Mouse (Mus musculus) heart, adult 2 months (tissue): ENCODE measurements around the gene Tmem116. TPM values are rescaled to one million over a fixed set of nuclear protein-coding genes. Genes with fewer than 3 reads are reported as not detected.

ENCODE experiments used
- DNase-seq, 2 experiments: peaks; one replicate each; pipeline ENCODE4 v3.0.0; 2021
- H3K27ac ChIP-seq: fragments of 200-600 bp; 2 replicates; pipeline ENCODE4 v1.8.1; 2022
- H3K27me3 ChIP-seq: fragments of 200-500 bp; 2 replicates; pipeline ENCODE4 v1.6.1; 2012; ENCODE audit warnings: mild to moderate bottlenecking, low read length, inconsistent platforms, mixed read lengths; ENCODE audit not compliant: control insufficient read depth, insufficient read depth
- H3K36me3 ChIP-seq: fragments of 200-500 bp; 2 replicates; pipeline ENCODE4 v1.6.1; 2012; ENCODE audit warnings: low read length, inconsistent platforms; ENCODE audit not compliant: control insufficient read depth, insufficient read depth
- H3K4me1 ChIP-seq: fragments of 200-500 bp; 2 replicates; pipeline ENCODE4 v1.6.1; 2011; ENCODE audit warnings: low read length; ENCODE audit not compliant: control insufficient read depth, insufficient read depth
- H3K4me3 ChIP-seq: fragments of 200-600 bp; 2 replicates; pipeline ENCODE4 v1.8.1; 2022
- H3K79me2 ChIP-seq: fragments of 200-500 bp; replicated peaks from 2 replicates; pipeline ENCODE4 v1.6.1; 2012; ENCODE audit warnings: mild to moderate bottlenecking, inconsistent platforms, low read length, moderate library complexity, mixed read lengths; ENCODE audit not compliant: control insufficient read depth, insufficient read depth
- H3K9ac ChIP-seq: fragments of 200-500 bp; 2 replicates; pipeline ENCODE4 v1.6.1; 2012; ENCODE audit warnings: low read depth, mild to moderate bottlenecking, control low read depth, inconsistent platforms, low read length, mixed read lengths
- CTCF ChIP-seq: fragments of 200-600 bp; IDR thresholded peaks from 2 replicates; pipeline ENCODE4 v1.8.1; 2022; ENCODE audit warnings: antibody characterized with exemption, mild to moderate bottlenecking, moderate library complexity
- EP300 ChIP-seq: fragments of 200-500 bp; IDR thresholded peaks from 2 replicates; pipeline ENCODE4 v1.6.1; 2011; ENCODE audit warnings: low read depth, low read length, control low read depth; ENCODE audit not compliant: insufficient read depth
- POLR2A ChIP-seq: fragments of 200-500 bp; IDR thresholded peaks from 2 replicates; pipeline ENCODE4 v1.6.1; 2011; ENCODE audit warnings: mild to moderate bottlenecking, low read depth, low read length, control low read depth; ENCODE audit not compliant: insufficient read depth
- WGBS: fragments of 180-500 bp; shearing (Covaris S2); methylation state at CpG from one replicate; pipeline ENCODE4 v1.1.7; 2018; 5-methylcytosine and 5-hydroxymethylcytosine counted together
- intact Hi-C: fragments of 180-260 bp; cut with DNase I; formaldehyde crosslinking; loops from one replicate; pipeline ENCODE4 v1.15.1; 2025
- long read RNA-seq: library from polyadenylated mRNA; stranded (forward); transcript quantifications from one replicate; pipeline ENCODE4 v2.0.0, GENCODE M21; 2021
- polyA plus RNA-seq: library from polyadenylated mRNA; depleted of rRNA; stranded (reverse); fragments of >200 nt; gene quantifications from 2 replicates; pipeline ENCODE4 v1.2.3, GENCODE M21; 2012; rRNA removed
- total RNA-seq, 2 experiments: library from RNA; stranded (reverse); gene quantifications; 2 replicates each; pipeline ENCODE4 v1.2.3; 2021

Tmem116 gene
- total RNA-seq, result 10 to 100 TPM in 1 of 2 experiments, 1 to 10 TPM in 1; 10.0 to 12.6 TPM
- 16.2 and 27.9 TPM in 2 replicates for polyA plus RNA-seq
- long read RNA-seq, partial matches to known transcripts, result 0 of 4 reads
- long read RNA-seq, other reads (novel, unspliced or antisense), result 3 of 4 reads

GRCm38 (mm10) chr5:121451644-121452025 is at the start of gene Tmem116:
Gene Tmem116, plus strand, starts transcription at chr5:121451893.
- H3K4me1 ChIP-seq, result peaks cover 10% of the 10 kb centered on the region
- no peaks in the 10 kb centered on the region for H3K27me3 ChIP-seq
- DNase-seq, result peak; percentile 43 to 44
- peak within 1 kb of the TSS; percentile 98 for H3K27ac ChIP-seq
- intact Hi-C loops, result loop anchor here (2.0 kb wide), 1 partner anchor 249 kb away; no protein-coding TSS in a partner anchor
- no peak for TF ChIP-seq EP300
- H3K36me3 ChIP-seq, result no peaks in the 10 kb centered on the region
- H3K4me3 ChIP-seq, result peak within 1 kb of the TSS; percentile 92
- H3K9ac ChIP-seq, result peak within 1 kb of the TSS; percentile 89
- H3K79me2 ChIP-seq, result no peaks in the 10 kb centered on the region
- WGBS, result under 1% methylated on average over 17 of the region's 17 CpGs

- peak overlapping the region; percentile 23; the same call in 1 of the 2 replicates for H3K27ac ChIP-seq
- TF ChIP-seq EP300, result no peak
- no peak for TF ChIP-seq CTCF
- no peak for TF ChIP-seq POLR2A
- no peak overlapping the region for H3K9ac ChIP-seq
- H3K36me3 ChIP-seq, result no peaks in the 10 kb centered on the region
- H3K4me1 ChIP-seq, result peaks cover 2% of the 10 kb centered on the region; the same call in 1 of the 2 replicates
- peaks cover 4% of the 10 kb centered on the region; the same call in 1 of the 2 replicates for H3K79me2 ChIP-seq
- H3K4me3 ChIP-seq, result no peak overlapping the region
- 69% methylated on average over 8 of the region's 8 CpGs for WGBS
- intact Hi-C loops, result no loop called here
- H3K27me3 ChIP-seq, result no peaks in the 10 kb centered on the region
- DNase-seq, result no peak
These were observed 43.8 kb upstream of the Tmem116 start for GRCm38 (mm10) chr5:121407856-121408255.

GRCm38 (mm10) chr5:121410975-121411374 is 40.7 kb upstream of the Tmem116 start:
- peaks cover 2% of the 10 kb centered on the region; the same call in 1 of the 2 replicates for H3K4me1 ChIP-seq
- TF ChIP-seq POLR2A (no peak), EP300 (no peak), CTCF (no peak)
- no peaks in the 10 kb centered on the region for H3K36me3 ChIP-seq

GRCm38 (mm10) chr5:121420721-121421120 is 31.0 kb upstream of the Tmem116 start:
- Histone ChIP-seq H3K4me1 (no peaks in the 10 kb centered on the region), H3K27me3 (no peaks in the 10 kb centered on the region), H3K79me2 (no peaks in the 10 kb centered on the region; the same call in 1 of the 2 replicates), H3K36me3 (no peaks in the 10 kb centered on the region; the same call in 1 of the 2 replicates), H3K27ac (no peak overlapping the region), H3K4me3 (no peak overlapping the region), H3K9ac (no peak overlapping the region)
- no peak for DNase-seq
- WGBS, result 92% methylated on average over 9 of the region's 9 CpGs
- no peak for TF ChIP-seq POLR2A
- no peak for TF ChIP-seq EP300
- TF ChIP-seq CTCF, result no peak
- intact Hi-C loops, result no loop called here

More at GRCm38 (mm10) chr5:121410975-121411374, 40.7 kb upstream of the Tmem116 start:
- no peak for DNase-seq
- Histone ChIP-seq H3K27ac (no peak overlapping the region), H3K27me3 (no peaks in the 10 kb centered on the region), H3K4me3 (no peak overlapping the region), H3K79me2 (peaks cover 3% of the 10 kb centered on the region; the same call in 1 of the 2 replicates), H3K9ac (no peak overlapping the region)
- intact Hi-C loops, result no loop called here
- 88% methylated on average over 4 of the region's 4 CpGs for WGBS

- TF ChIP-seq POLR2A (no peak), EP300 (no peak), CTCF (no peak)
- Histone ChIP-seq H3K27me3 (no peaks in the 10 kb centered on the region), H3K4me3 (no peak overlapping the region), H3K36me3 (no peaks in the 10 kb centered on the region; the same call in 1 of the 2 replicates), H3K27ac (no peak overlapping the region), H3K4me1 (no peaks in the 10 kb centered on the region), H3K9ac (no peak overlapping the region), H3K79me2 (no peaks in the 10 kb centered on the region; the same call in 1 of the 2 replicates)
- 91% methylated on average over 6 of the region's 6 CpGs for WGBS
- DNase-seq, result no peak
- intact Hi-C loops, result no loop called here
These were observed 28.9 kb upstream of the Tmem116 start for GRCm38 (mm10) chr5:121422787-121423186.

- H3K4me1 ChIP-seq, result no peaks in the 10 kb centered on the region
- no peaks in the 10 kb centered on the region; the same call in 1 of the 2 replicates for H3K79me2 ChIP-seq
- H3K36me3 ChIP-seq, result no peaks in the 10 kb centered on the region; the same call in 1 of the 2 replicates
- WGBS, result 83% methylated on average over 10 of the region's 10 CpGs
- H3K27ac ChIP-seq, result no peak overlapping the region
- no peak overlapping the region for H3K4me3 ChIP-seq
- no peak overlapping the region for H3K9ac ChIP-seq
- intact Hi-C loops, result no loop called here
- TF ChIP-seq EP300, result no peak
- TF ChIP-seq CTCF, result no peak
- H3K27me3 ChIP-seq, result no peaks in the 10 kb centered on the region
- no peak for DNase-seq
These were observed 28.4 kb upstream of the Tmem116 start for GRCm38 (mm10) chr5:121423297-121423696.
